Mouse (Mus musculus) embryonic fibroblast, embryonic 13.5 days (primary cell): ENCODE measurements at regions not wholly inside any gene's neighbourhood (a gene's known extent, or its start where the extent isn't known, plus 50 kb on each side); places are given as distances from the start of the nearest gene placed in this dataset.

Source experiments
- H3K27ac ChIP-seq: 2 replicates; pipeline ENCODE4 v1.5.1; 2012; ENCODE audit warnings: low read length, control low read depth, inconsistent platforms; ENCODE audit not compliant: insufficient read depth
- H3K4me1 ChIP-seq: 2 replicates; pipeline ENCODE4 v1.6.1; 2011; ENCODE audit warnings: low read length; ENCODE audit not compliant: control insufficient read depth, insufficient read depth
- H3K4me3 ChIP-seq: 2 replicates; pipeline ENCODE4 v1.5.1; 2011; ENCODE audit warnings: mild to moderate bottlenecking, control low read depth, low read length; ENCODE audit not compliant: insufficient read depth
- CTCF ChIP-seq: IDR thresholded peaks from 2 replicates; pipeline ENCODE4 v1.5.1; 2011; ENCODE audit warnings: mild to moderate bottlenecking, control low read depth, low read length, moderate library complexity, borderline replicate concordance; ENCODE audit not compliant: insufficient read depth
- POLR2A ChIP-seq: IDR thresholded peaks from 2 replicates; pipeline ENCODE4 v1.6.1; 2011; ENCODE audit warnings: low read depth, mild to moderate bottlenecking, control low read depth, low read length, moderate library complexity

GRCm38 (mm10) chr1:51697265-51698192, 218.3 kb downstream of the Myo1b start:
- no peak overlapping the region for H3K4me3 ChIP-seq
- H3K27ac ChIP-seq = no peak overlapping the region
- H3K4me1 ChIP-seq = no peaks in the 10 kb centered on the region
- TF ChIP-seq POLR2A (no peak), CTCF (no peak)

- no peaks in the 10 kb centered on the region for H3K4me1 ChIP-seq
- TF ChIP-seq CTCF (no peak), POLR2A (no peak)
- no peak overlapping the region for H3K4me3 ChIP-seq
- H3K27ac ChIP-seq = no peak overlapping the region
These were observed 218.2 kb upstream of the Nabp1 start for GRCm38 (mm10) chr1:51696471-51696870.

GRCm38 (mm10) chr1:51690878-51691277, 212.7 kb upstream of the Nabp1 start:
- no peak overlapping the region for H3K27ac ChIP-seq
- no peak for TF ChIP-seq CTCF

GRCm38 (mm10) chr1:51689461-51690223, 211.4 kb upstream of the Nabp1 start:
- H3K4me3 ChIP-seq = no peak overlapping the region
- TF ChIP-seq POLR2A = no peak
- TF ChIP-seq CTCF = peak; percentile 19; the same call in 1 of the 2 replicates

More at GRCm38 (mm10) chr1:51690878-51691277, 212.7 kb upstream of the Nabp1 start:
- Histone ChIP-seq H3K4me1 (peaks cover 14% of the 10 kb centered on the region), H3K4me3 (no peak overlapping the region)

GRCm38 (mm10) chr1:51688946-51689345, 210.7 kb upstream of the Nabp1 start:
- Histone ChIP-seq H3K4me3 (no peak overlapping the region), H3K27ac (peak overlapping the region; percentile 92), H3K4me1 (peaks cover 14% of the 10 kb centered on the region)
- TF ChIP-seq POLR2A = no peak
- TF ChIP-seq CTCF = no peak

More at GRCm38 (mm10) chr1:51689461-51690223, 211.4 kb upstream of the Nabp1 start:
- Histone ChIP-seq H3K27ac (peak overlapping the region; percentile 92), H3K4me1 (peaks cover 14% of the 10 kb centered on the region)

- H3K4me1 ChIP-seq = peaks cover 14% of the 10 kb centered on the region
- no peak for TF ChIP-seq POLR2A
- no peak for TF ChIP-seq CTCF
- H3K27ac ChIP-seq = no peak overlapping the region
- H3K4me3 ChIP-seq = no peak overlapping the region
These were observed 210.0 kb upstream of the Nabp1 start for GRCm38 (mm10) chr1:51688224-51688545.

GRCm38 (mm10) chr1:51687484-51688223, 209.4 kb upstream of the Nabp1 start:
- Histone ChIP-seq H3K4me3 (no peak overlapping the region), H3K4me1 (peaks cover 14% of the 10 kb centered on the region), H3K27ac (no peak overlapping the region)
- TF ChIP-seq CTCF = no peak
- TF ChIP-seq POLR2A = no peak

- peaks cover 14% of the 10 kb centered on the region for H3K4me1 ChIP-seq
- no peak overlapping the region for H3K4me3 ChIP-seq
- no peak overlapping the region for H3K27ac ChIP-seq
- TF ChIP-seq POLR2A (no peak), CTCF (no peak)
These were observed 208.5 kb upstream of the Nabp1 start for GRCm38 (mm10) chr1:51686759-51687158.

GRCm38 (mm10) chr1:51682273-51682672, 204.0 kb upstream of the Nabp1 start:
- no peaks in the 10 kb centered on the region for H3K4me1 ChIP-seq
- H3K27ac ChIP-seq = no peak overlapping the region
- H3K4me3 ChIP-seq = no peak overlapping the region
- TF ChIP-seq POLR2A = no peak
- no peak for TF ChIP-seq CTCF
